Mouse (Mus musculus) layer of hippocampus, postnatal 25 days (tissue): ENCODE measurements around the gene Dcaf11. TPM values are rescaled to one million over a fixed set of nuclear protein-coding genes. Genes with fewer than 3 reads are reported as not detected.

Source experiments
- DNase-seq, 2 experiments: peaks; one replicate each; pipeline ENCODE4 v3.0.0; 2022; ENCODE audit warnings: mixed read lengths in 2 of 2, low spot score in 1 of 2; ENCODE audit errors: extremely low spot score in 1 of 2
- total RNA-seq, 2 experiments: library from RNA; stranded (reverse); gene quantifications; 2 replicates each; pipeline ENCODE4 v1.2.3; 2021

The Dcaf11 gene
- total RNA-seq, 2 experiments from 2014 or later = 72.7 to 86.4 TPM

- DNase-seq = no peak
Observed at GRCm38 (mm10) chr14:55613346-55613745, 53.5 kb downstream of the Dcaf11 start.

- no peak for DNase-seq
Observed at GRCm38 (mm10) chr14:55614565-55615178, 54.9 kb downstream of the Dcaf11 start.

GRCm38 (mm10) chr14:55615876-55616275, 56.1 kb downstream of the Dcaf11 start:
- no peak for DNase-seq

- no peak for DNase-seq
Observed at GRCm38 (mm10) chr14:55616844-55617243, 57.0 kb downstream of the Dcaf11 start.

GRCm38 (mm10) chr14:55617822-55618221, 58.0 kb downstream of the Dcaf11 start, which contains the start of gene Rec8:
Gene Rec8, plus strand, starts transcription at chr14:55618037.
- DNase-seq = no peak

GRCm38 (mm10) chr14:55618486-55619195, 58.8 kb downstream of the Dcaf11 start:
- DNase-seq = no peak

Other genes starting within 250 kb of the Dcaf11 start
- gene Dhrs4, start 81.2 kb upstream of the Dcaf11 start, total RNA-seq = 10 to 100 TPM; 20.7 to 22.1 TPM
- gene Carmil3, start 69.4 kb upstream of the Dcaf11 start, total RNA-seq = 10 to 100 TPM; 47.0 to 66.6 TPM
- 100 to 1,000 TPM; 664 to 669 TPM for gene Cpne6, start 49.6 kb upstream of the Dcaf11 start, total RNA-seq
- gene Nrl, start 35.0 kb upstream of the Dcaf11 start, total RNA-seq = 1 to 10 TPM; 2.1 to 2.2 TPM
- 10 to 100 TPM; 37.2 to 37.8 TPM for gene Pck2, start 19.7 kb upstream of the Dcaf11 start, total RNA-seq
- under 1 TPM; 0.89 to 0.92 TPM for gene A730061H03Rik, start 400 bp downstream of the Dcaf11 start, total RNA-seq
- gene Fitm1, start 15.6 kb downstream of the Dcaf11 start, total RNA-seq = not detected
- 10 to 100 TPM; 49.3 to 56.6 TPM for gene Psme1, start 18.1 kb downstream of the Dcaf11 start, total RNA-seq
- 10 to 100 TPM; 47.2 to 56.6 TPM for gene Emc9, start 25.3 kb downstream of the Dcaf11 start, total RNA-seq
- gene Psme2, start 31.1 kb downstream of the Dcaf11 start, total RNA-seq = 10 to 100 TPM; 47.9 to 55.6 TPM
- 10 to 100 TPM; 36.4 to 41.9 TPM for gene Rnf31, start 31.7 kb downstream of the Dcaf11 start, total RNA-seq
- gene Irf9, start 43.6 kb downstream of the Dcaf11 start, total RNA-seq = 10 to 100 TPM in 1 of 2 experiments, 1 to 10 TPM in 1; 9.6 to 12.2 TPM
- gene Rec8, start 58.0 kb downstream of the Dcaf11 start, total RNA-seq = 1 to 10 TPM; 1.2 to 2.7 TPM
- 100 to 1,000 TPM; 118 to 121 TPM for gene Ipo4, start 76.0 kb downstream of the Dcaf11 start, total RNA-seq
- 1 to 10 TPM; 2.1 to 6.3 TPM for gene Gm49378, start 77.9 kb downstream of the Dcaf11 start, total RNA-seq
- 10 to 100 TPM; 42.2 to 49.7 TPM for gene Tm9sf1, start 83.8 kb downstream of the Dcaf11 start, total RNA-seq
- under 1 TPM; 0.71 to 0.94 TPM for gene Tssk4, start 90.2 kb downstream of the Dcaf11 start, total RNA-seq
- 10 to 100 TPM; 49.2 to 50.4 TPM for gene Mdp1, start 100.5 kb downstream of the Dcaf11 start, total RNA-seq
- 10 to 100 TPM; 26.8 to 29.3 TPM for gene Gmpr2, start 111.9 kb downstream of the Dcaf11 start, total RNA-seq
- gene Nedd8, start 112.1 kb downstream of the Dcaf11 start, total RNA-seq = 100 to 1,000 TPM; 303 to 311 TPM
- 10 to 100 TPM; 14.0 to 14.9 TPM for gene Tinf2, start 121.8 kb downstream of the Dcaf11 start, total RNA-seq
- gene Tgm1, start 153.9 kb downstream of the Dcaf11 start, total RNA-seq = under 1 TPM; 0.17 to 0.23 TPM
- gene Rabggta, start 162.3 kb downstream of the Dcaf11 start, total RNA-seq = 10 to 100 TPM; 40.1 to 45.0 TPM
- gene Dhrs1, start 185.7 kb downstream of the Dcaf11 start, total RNA-seq = 10 to 100 TPM; 78.3 to 94.9 TPM
- gene Nop9, start 185.7 kb downstream of the Dcaf11 start, total RNA-seq = 10 to 100 TPM; 13.4 to 13.6 TPM
- 1 to 10 TPM; 1.4 to 2.1 TPM for gene Cideb, start 198.5 kb downstream of the Dcaf11 start, total RNA-seq
- gene Ltb4r2, start 201.4 kb downstream of the Dcaf11 start, total RNA-seq = under 1 TPM; 0.10 to 0.19 TPM
- under 1 TPM in 1 of 2 experiments, not detected in 1; 0.32 TPM for gene Ltb4r1, start 206.0 kb downstream of the Dcaf11 start, total RNA-seq
- gene Adcy4, start 224.1 kb downstream of the Dcaf11 start, total RNA-seq = 1 to 10 TPM; 3.9 to 5.9 TPM
- gene Ripk3, start 228.9 kb downstream of the Dcaf11 start, total RNA-seq = 1 to 10 TPM in 1 of 2 experiments, under 1 TPM in 1; 0.61 to 1.2 TPM